Mouse (Mus musculus) layer of hippocampus, postnatal 14 days (tissue): ENCODE measurements around the gene Mob3c. TPM values are rescaled to one million over a fixed set of nuclear protein-coding genes. Genes with fewer than 3 reads are reported as not detected.

Source experiments
- DNase-seq, 2 experiments: peaks; one replicate each; pipeline ENCODE4 v3.0.0; 2021 to 2022; ENCODE audit warnings: low spot score in 2 of 2, mixed read lengths in 1 of 2
- total RNA-seq, 2 experiments: library from RNA; stranded (reverse); gene quantifications; 2 replicates each; pipeline ENCODE4 v1.2.3; 2021

Mob3c gene
- total RNA-seq, 2 experiments from 2014 or later = 3.9 TPM

- no peak for DNase-seq
These were observed 3.3 kb downstream of the Mob3c start for GRCm38 (mm10) chr4:115831221-115831620.

DNA sequence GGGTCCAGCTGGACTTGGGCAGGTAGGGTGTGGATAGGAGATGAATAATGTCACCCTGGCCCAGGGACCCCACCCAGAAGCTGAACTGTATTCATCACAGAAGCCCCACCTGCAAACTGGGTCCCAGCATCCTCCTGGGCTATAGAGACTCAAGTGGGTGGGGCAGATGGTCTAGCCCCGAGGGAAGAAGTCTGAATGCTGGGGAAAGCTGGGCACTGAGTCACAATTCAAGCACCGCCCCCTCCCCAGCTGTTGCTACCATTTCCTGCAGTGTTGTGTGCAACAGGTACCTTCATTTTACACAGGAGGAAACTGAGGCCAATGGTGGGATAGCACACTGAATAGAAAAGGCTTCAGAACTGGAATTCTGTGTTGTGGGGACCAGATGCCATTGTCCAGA lies 4.1 kb downstream of the Mob3c start:
- DNase-seq = no peak

DNA sequence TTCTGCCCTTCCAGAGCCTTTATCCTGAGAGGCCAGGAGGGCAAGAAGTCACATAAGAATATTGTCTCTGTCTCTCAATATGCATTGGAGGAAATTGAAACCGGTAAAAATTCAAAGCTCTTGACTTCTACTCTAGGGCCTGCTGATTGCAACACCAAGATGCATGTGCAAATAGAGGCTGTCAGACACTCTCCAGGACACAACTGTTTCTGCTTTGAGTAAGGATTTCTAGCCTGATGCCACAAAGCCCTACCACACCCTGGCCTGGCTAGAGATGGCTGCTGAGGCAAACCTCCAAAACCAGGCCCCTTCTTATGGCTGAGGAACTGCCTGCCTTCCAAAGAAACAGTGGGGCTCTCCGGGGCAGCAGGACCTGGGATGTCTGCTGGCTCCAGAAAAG lies 7.7 kb downstream of the Mob3c start:
- DNase-seq = no peak

- no peak for DNase-seq
These were observed 10.3 kb downstream of the Mob3c start for GRCm38 (mm10) chr4:115838196-115838595.

GRCm38 (mm10) chr4:115838696-115839641 lies 11.1 kb downstream of the Mob3c start, which contains the start of gene Mknk1:
Mknk1 (plus strand) TSS chr4:115839198.
- DNase-seq = peak; percentile 88 to 94

GRCm38 (mm10) chr4:115839956-115840355 lies 12.1 kb downstream of the Mob3c start:
- DNase-seq = no peak

DNA sequence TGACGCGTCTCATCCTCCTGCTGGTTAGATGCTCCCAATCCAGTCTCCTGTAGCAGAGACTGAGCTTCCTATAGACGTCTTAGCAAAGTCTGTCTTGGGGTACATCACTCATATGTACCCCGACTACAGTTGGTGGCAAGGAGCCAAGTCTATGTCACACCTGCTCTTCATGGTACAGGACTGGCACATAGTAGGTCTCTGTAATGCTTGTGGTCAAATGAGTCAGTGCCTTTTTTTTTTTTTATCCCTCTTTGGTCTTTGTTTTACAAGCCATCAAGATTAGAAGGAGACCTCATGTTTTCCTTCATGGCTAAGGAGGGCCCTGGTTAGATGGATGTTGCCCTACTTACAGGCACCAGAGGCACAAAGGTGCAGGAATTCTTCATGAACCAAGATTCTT lies 12.9 kb downstream of the Mob3c start:
- DNase-seq = no peak

GRCm38 (mm10) chr4:115846656-115847055 lies 18.8 kb downstream of the Mob3c start:
- DNase-seq = no peak

- DNase-seq = peak in 1 of 2 experiments; percentile 31
These were observed 19.5 kb downstream of the Mob3c start for GRCm38 (mm10) chr4:115847377-115847776.

- no peak for DNase-seq
These were observed 20.2 kb downstream of the Mob3c start for GRCm38 (mm10) chr4:115848083-115848482.

DNA sequence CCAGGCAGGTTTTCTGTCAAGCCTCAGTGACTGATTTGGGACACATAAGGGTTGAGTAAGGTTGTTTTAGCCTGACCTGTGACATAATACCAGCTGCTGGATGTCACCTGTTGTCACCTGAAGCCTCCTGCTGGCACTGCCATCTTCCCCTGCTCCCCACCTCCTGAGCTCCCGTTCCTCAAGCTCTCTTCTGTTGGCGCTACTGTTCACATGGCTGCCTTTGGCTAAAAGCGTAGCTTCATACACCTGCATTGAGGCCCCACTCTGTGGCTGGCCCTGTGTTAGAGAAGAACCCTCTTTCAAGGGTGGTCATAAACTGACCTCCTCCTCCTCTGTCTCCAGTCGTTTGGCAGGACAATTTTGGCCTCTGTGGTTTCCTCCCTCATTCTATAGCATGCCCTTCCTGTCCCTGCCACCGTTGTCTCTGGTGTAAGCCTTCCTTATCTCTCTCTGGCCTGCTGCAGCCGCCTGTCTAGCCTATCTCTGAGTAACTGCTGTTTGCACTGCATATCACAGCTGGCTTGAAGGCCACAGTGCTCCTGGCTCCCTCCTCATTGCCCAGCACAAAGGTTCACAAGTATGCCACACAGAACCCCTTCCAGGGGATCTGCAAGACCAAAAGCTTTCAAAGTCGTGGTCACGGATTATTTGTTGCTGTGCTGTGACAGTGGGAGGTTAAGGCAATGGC lies 21.2 kb downstream of the Mob3c start:
- DNase-seq = no peak

DNA sequence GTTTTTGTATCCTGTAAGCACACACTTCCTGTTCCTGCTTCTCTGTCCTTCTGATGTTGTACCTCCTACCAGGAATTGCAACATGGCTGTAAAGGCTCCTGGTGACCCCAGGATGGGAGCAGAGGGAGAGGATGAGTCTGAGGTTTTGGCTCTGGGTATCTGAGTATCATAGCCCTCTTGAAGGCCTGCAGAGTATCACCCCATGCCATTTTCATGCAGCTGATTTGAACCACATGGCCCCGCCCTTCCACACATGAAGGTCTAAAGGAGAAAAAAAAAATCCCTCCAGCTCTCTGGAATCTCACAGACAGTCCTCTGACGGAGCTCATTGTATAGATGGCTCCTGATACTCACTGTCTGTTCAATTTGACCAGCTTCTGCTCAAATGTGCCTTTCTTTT lies 22.2 kb downstream of the Mob3c start:
- no peak for DNase-seq

DNA sequence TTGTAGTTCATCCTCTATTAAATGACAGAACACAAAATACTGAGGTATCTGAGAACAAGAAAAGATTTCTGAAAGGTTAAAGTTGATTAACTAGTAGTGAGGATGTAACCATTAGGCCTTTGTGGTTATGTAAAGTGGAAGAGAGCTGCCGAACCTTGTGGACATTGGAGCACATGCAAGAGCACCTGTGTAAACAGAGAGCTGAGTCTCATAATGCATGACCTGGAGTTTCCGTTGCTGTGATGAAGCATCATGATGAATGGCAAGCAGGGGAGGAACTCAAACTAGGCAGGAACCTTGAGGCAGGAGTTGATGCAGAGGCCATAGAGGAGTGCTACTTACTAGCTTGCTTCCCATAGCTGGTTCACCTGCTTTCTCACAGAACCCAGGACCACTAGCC lies 22.7 kb downstream of the Mob3c start:
- no peak for DNase-seq

GRCm38 (mm10) chr4:115851569-115851968 lies 23.7 kb downstream of the Mob3c start:
- DNase-seq = no peak

DNA sequence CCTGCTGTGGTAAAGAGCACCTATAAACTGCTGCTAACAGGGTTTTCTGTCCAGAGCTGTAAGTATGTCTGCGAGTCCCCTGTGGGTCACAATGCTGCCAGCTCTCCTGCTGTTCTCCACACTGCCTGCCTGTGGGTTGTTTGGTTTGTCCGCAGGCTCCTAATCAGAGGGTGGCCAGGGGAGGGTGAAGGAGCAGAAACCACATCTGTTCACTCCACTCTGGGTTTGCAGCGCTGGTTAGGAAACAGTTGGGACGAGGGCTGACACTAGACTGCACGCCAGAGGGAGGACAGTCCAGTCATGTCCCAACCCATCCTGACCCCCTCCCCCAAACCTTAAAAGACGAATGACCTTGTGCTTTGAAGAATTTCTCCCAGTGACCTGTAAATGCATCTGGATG lies 27.2 kb downstream of the Mob3c start:
- DNase-seq = no peak

- DNase-seq = no peak
These were observed 27.7 kb downstream of the Mob3c start for GRCm38 (mm10) chr4:115855609-115856008.

DNA sequence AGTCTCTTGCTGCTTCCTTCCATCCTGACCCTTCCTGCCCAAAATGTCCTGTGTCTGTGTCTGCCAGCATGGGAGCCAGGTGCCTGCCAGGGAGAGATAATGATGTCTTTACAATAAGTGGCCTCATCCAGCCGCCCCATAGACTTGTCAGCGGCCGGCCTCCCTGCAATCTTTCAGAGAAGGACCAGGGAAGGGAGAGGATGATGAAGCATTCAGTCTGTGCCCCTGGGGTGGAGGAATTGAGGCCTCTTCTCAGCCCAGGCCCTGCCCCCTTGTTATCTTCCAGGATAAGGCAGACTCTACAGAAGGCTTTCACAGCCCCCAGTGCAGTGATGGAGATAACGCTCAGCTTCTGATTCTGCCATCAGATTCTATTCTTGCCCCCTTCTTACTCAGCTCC lies 28.4 kb downstream of the Mob3c start:
- DNase-seq = no peak

DNA sequence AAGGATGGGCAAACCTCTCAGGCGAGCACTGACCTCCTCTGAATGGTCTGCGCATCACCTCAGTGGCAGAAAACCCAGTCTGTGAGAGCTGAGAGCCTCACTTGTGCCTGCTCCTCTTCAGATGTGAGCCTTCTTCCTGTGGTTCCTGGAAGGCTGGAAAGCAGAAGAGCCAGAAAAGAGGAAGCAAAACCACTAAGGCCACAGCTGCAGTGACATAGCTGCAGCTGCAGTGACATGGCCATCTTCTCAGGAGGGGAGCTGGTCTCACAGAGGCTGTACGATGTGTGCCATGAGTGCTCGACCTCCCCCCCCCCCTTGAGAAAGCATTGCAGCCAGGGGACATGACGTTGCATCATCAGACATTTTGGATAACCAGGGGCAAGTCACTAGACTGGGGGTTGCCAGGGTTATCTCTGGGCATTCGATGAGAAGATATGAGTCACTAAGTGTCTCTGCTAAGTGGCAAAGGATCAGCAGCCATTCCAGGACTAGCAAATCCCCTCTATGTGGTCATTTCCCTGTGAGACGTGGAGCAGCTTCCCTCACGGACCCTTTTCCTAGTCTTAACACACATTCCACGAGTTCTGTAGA lies 29.5 kb downstream of the Mob3c start:
- DNase-seq = no peak

GRCm38 (mm10) chr4:115863352-115863751 lies 35.5 kb downstream of the Mob3c start:
- DNase-seq = no peak

- DNase-seq = no peak
These were observed 36.0 kb downstream of the Mob3c start for GRCm38 (mm10) chr4:115863880-115864279.

- DNase-seq = no peak
These were observed 41.8 kb downstream of the Mob3c start for GRCm38 (mm10) chr4:115869512-115870210.
